Mouse (Mus musculus): ENCODE results near the gene Mymk.

The Mymk gene

GRCm38 (mm10) chr2:27071978-27072377 lies at the start of gene Mymk:
TSS of gene Mymk (minus strand) at chr2:27072179.
- DNase-seq (ENCODE audit: extremely low read depth, low read depth, low spot score) = no peak

DNA sequence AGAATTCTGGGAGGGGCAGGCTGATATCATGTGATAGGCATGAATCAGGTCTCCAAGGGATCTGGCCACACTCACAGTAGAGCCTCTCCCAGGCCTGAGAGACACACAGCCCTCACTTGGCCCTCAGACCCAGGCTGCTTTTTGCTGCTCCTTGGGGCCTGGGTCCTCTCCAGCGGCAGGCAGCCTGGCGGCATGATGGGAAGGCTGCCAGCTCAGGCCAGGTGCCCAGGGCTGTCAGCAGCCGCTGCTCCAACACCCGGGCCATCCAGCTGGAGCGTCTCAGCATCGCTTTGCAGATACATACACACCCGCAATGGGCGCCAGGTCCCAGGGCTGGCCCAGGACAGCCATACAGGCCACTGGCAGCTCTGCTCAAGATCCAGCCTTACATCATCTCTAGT lies 48.3 kb upstream of the Mymk start:
- DNase-seq (ENCODE audit: extremely low read depth, low read depth, low spot score) = no peak

GRCm38 (mm10) chr2:27119766-27120165 lies 47.8 kb upstream of the Mymk start:
- DNase-seq (ENCODE audit: extremely low read depth, low read depth, low spot score) = no peak

GRCm38 (mm10) chr2:27118452-27118851 lies 46.5 kb upstream of the Mymk start:
- DNase-seq (ENCODE audit: extremely low read depth, low read depth, low spot score) = no peak

GRCm38 (mm10) chr2:27114169-27114568 lies 42.2 kb upstream of the Mymk start:
- DNase-seq (ENCODE audit: extremely low read depth, low read depth, low spot score) = no peak

DNA sequence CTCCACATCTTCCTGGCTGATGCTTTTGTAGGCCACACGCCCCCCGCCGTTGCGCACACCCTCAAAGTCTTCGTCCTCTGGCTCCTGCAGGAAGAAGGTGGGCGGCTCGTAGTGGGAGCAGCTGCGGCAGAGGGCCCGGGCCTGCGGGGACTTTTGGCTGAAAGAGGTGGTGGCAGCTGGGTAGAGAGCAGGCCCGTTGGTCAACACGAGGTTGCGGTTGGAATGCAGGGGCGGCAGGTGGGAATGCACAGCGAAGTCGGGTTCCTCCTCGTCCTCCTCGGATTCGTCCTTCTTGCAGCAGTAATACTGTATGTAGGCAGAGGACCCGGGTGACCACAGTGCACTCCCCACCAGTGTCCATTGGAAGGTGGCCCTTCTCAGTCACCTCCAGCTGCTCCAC lies 40.6 kb upstream of the Mymk start:
- DNase-seq (ENCODE audit: extremely low read depth, low read depth, low spot score) = no peak

- DNase-seq (ENCODE audit: extremely low read depth, low read depth, low spot score) = no peak
These were observed 37.1 kb upstream of the Mymk start for GRCm38 (mm10) chr2:27109052-27109451.

- DNase-seq (ENCODE audit: extremely low read depth, low read depth, low spot score) = no peak
These were observed 36.2 kb upstream of the Mymk start for GRCm38 (mm10) chr2:27108144-27108543.

- no peak for DNase-seq (ENCODE audit: extremely low read depth, low read depth, low spot score)
These were observed 34.8 kb upstream of the Mymk start for GRCm38 (mm10) chr2:27106816-27107215.

- no peak for DNase-seq (ENCODE audit: extremely low read depth, low read depth, low spot score)
These were observed 31.6 kb upstream of the Mymk start for GRCm38 (mm10) chr2:27103554-27103953.

- DNase-seq (ENCODE audit: extremely low read depth, low read depth, low spot score) = no peak
These were observed 25.8 kb upstream of the Mymk start for GRCm38 (mm10) chr2:27097776-27098175.

GRCm38 (mm10) chr2:27097241-27097656 lies 25.3 kb upstream of the Mymk start:
- DNase-seq (ENCODE audit: extremely low read depth, low read depth, low spot score) = no peak

GRCm38 (mm10) chr2:27096341-27096981 lies 24.5 kb upstream of the Mymk start:
- DNase-seq (ENCODE audit: extremely low read depth, low read depth, low spot score) = no peak

GRCm38 (mm10) chr2:27095178-27095577 lies 23.2 kb upstream of the Mymk start:
- DNase-seq (ENCODE audit: extremely low read depth, low read depth, low spot score) = no peak

DNA sequence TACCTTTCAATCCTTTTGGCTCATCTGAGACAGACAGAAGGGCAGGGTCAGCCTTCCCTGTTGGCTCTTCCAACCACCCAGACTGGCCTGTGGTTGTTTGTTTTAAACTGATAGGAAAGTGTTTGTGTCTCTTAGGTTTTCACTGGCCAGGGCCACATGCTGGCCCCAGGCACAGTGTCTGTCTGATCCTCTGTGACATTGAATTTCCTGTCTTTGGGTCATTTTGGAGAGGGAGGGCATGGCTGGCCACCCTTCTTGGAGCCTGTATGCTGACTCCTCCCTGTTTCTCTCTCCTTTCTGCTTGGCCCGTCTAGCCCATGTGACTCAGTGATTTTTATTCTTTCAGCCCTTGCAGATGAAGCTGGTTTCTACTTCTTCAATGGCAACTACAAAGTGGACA lies 17.3 kb upstream of the Mymk start:
- no peak for DNase-seq (ENCODE audit: extremely low read depth, low read depth, low spot score)

GRCm38 (mm10) chr2:27088700-27089099 lies 16.7 kb upstream of the Mymk start:
- DNase-seq (ENCODE audit: extremely low read depth, low read depth, low spot score) = no peak

- no peak for DNase-seq (ENCODE audit: extremely low read depth, low read depth, low spot score)
These were observed 16.2 kb upstream of the Mymk start for GRCm38 (mm10) chr2:27088071-27088644.

- DNase-seq (ENCODE audit: extremely low read depth, low read depth, low spot score) = no peak
These were observed 15.6 kb upstream of the Mymk start for GRCm38 (mm10) chr2:27087581-27087980.

- no peak for DNase-seq (ENCODE audit: extremely low read depth, low read depth, low spot score)
These were observed 14.6 kb upstream of the Mymk start for GRCm38 (mm10) chr2:27086483-27087010.

DNA sequence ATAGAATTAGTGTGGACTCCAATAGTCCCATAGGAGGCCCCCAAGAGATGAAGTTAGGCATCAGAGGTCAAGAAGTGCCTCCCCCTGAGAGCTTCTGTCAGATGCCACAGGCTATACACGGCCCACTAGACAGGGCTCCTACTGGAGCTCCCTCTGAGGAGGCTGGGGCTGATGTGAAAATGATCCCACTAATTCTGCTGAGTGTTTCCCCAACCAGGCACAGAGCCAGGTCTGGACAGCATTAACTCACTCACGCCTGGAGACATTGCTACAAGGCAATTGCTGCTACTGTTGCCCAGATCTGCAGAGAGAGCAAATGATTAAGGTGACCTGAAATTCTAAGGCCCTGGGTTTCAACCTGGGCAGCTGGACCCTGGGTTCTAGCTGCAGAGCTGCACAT lies 13.8 kb upstream of the Mymk start:
- DNase-seq (ENCODE audit: extremely low read depth, low read depth, low spot score) = no peak

- no peak for DNase-seq (ENCODE audit: extremely low read depth, low read depth, low spot score)
These were observed 13.0 kb upstream of the Mymk start for GRCm38 (mm10) chr2:27084963-27085362.

DNA sequence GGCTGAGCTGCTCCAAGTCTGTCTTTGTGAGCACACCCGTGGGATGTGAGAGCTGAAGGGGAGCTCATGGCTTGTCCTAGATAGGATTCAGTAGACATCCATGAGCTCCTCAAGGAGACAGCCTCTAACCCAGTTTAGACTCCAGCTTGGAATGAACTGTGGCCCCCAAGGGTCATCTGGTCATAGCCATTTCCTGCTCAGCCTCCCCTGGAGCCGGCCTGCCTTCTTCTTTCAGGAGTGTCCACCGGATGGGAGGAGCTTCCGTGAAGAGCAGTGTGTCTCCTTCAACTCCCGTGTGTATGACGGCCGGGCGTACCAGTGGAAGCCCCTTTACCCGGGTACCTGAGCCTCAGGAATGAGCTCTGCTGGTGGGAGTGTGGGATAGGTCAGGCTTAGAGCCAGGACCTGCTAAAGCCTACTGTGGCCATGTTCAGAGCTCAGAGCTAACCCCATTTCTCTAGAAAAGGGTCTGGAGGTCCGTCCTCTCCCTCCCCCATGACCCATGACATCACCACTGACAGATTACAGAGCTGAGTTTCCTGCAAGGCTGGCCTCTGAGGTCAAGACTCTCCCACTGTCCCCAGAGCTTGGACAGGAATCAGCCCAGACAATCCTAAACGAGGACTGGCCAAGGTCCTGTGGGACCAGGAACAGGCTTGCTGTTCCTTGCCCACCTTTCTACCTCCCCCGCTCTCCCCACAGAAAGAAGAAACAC lies 11.9 kb upstream of the Mymk start:
- DNase-seq (ENCODE audit: extremely low read depth, low read depth, low spot score) = no peak

Measured in fat pad, adult 2 months (tissue).